Mouse (Mus musculus): ENCODE measurements around the gene Rcbtb2. TPM values are rescaled to one million over a fixed set of nuclear protein-coding genes. Genes with fewer than 3 reads are reported as not detected.
"Not testable (repeated sequence)": the region's sequence is repeated elsewhere in the genome, so short reads cannot be mapped to it uniquely, and the experiment has no call there.

The Rcbtb2 gene
- total RNA-seq, 2 experiments from 2014 or later, result 17.3 TPM

DNA sequence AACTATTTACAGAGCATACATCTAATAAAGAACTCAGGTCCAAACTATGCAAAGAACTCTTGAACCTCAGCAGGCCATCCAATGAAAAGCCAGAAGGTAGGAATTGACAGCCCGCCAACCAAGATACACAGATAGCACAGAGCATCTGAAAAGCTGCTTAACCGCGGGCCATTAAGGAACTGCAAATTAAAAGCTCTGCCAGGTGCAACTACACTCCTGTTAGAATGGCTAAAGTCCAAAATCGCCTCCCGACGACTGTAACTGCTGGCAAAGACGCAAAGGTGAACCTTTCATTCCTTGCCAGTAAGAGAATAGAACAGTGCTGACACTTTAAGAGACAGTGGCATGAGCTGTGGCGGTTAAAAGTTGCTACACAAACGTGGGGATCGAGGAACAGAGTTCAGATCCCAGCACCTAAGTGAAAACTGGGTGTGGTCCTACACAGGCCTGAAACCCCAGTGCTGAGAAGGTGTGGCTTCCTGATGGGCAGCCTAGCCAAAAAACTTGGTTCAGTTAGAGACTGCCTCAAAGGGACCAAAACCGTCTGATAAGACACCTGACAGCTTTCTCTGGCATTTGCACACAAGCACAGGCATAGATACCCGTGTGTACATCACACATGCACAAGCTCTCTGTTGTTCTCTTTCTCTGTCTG is 10.5 kb upstream of the Rcbtb2 start:
- intact Hi-C loops (cut with DNase I), result no loop called here
- DNase-seq (ENCODE audit: low spot score in 2 of 2), result no peak

DNA sequence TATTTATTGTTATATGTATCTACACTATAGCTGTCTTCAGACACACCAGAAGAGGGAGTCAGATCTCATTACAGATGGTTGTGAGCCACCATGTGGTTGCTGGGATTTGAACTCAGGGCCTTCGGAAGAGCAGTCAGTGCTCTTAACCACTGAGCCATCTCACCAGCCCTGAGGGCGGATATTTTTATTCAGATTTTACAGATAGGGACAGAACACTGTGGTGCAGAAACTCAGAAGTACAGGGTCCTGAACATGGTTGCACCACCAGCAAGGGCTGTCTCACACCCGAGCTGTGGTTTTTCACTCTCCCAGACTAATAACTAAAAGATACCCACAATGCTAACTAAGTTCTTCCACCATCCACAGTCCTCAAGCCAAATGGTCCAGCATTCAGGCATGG is 7.9 kb upstream of the Rcbtb2 start:
- intact Hi-C loops (cut with DNase I); DNase-seq (ENCODE audit: low spot score in 2 of 2): not testable (repeated sequence)

- no peak for DNase-seq (ENCODE audit: low spot score in 2 of 2)
- intact Hi-C loops (cut with DNase I), result no loop called here
These were observed 6.5 kb upstream of the Rcbtb2 start for GRCm38 (mm10) chr14:73116301-73116700.

DNA sequence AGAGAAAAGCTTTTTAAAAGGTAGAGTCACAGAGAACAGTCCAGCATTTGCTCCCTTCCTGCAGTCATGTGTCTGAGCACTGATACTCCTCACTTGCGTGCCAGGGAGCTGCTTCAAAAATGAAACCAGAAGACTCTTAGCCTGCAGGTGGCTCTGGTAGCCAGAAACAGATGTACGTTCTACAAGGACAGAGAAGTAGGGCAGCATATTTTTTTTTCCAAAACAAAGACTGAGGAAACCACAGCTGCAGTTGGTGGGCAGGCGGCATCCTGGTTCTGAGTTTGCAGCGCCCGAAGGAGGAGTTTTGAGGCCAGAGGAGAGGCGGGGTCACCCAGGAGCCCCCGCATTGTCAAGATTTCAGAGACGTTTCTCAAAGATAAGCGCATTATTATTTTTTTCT is 5.9 kb upstream of the Rcbtb2 start:
- intact Hi-C loops (cut with DNase I), result no loop called here
- peak; percentile 50 to 81 for DNase-seq (ENCODE audit: low spot score in 2 of 2)

- no peak for DNase-seq (ENCODE audit: low spot score in 2 of 2)
- intact Hi-C loops (cut with DNase I), result no loop called here
These were observed 5.1 kb upstream of the Rcbtb2 start for GRCm38 (mm10) chr14:73117411-73118392.

DNA sequence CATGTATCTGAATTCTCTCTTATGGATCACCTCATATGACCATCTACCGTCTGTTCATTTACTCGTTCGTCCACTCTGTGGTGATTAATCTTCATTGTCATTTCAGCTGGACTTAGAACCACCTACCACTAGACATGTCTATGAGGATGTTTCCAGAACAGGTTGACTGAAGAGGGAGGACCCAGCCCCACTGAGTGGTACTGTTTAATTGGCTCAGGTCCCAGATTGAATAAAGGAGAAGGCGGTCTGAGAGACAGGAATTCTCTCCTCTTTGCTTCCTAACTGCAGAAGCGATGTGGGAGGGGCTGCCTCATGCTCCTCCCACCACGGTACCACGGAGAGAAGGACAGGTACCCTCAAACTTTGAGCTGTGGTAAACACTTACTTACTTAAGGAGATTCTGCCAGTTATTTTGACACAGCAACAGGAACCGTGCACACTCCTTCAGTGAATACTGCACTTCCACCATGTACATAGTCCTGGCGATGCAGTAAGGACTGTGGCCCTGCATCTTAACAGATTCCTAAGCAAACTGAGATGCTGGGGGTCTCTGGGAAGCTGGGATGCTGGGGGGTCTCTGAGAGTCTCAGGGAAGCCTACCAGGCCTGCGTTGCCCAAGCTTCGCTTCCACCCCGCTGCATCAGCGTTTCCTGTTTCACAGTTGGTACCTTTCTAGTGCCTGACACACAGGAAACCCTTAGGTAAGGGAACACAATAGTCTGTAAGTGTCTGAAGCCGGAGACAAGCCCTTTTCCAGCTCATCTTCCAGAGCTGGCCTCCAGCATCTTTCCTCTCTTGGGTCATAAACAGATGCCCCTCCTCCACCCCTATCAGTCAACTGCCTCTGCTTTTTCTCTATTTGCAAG is 4.1 kb upstream of the Rcbtb2 start:
- no peak for DNase-seq (ENCODE audit: low spot score in 2 of 2)
- intact Hi-C loops (cut with DNase I), result no loop called here

DNA sequence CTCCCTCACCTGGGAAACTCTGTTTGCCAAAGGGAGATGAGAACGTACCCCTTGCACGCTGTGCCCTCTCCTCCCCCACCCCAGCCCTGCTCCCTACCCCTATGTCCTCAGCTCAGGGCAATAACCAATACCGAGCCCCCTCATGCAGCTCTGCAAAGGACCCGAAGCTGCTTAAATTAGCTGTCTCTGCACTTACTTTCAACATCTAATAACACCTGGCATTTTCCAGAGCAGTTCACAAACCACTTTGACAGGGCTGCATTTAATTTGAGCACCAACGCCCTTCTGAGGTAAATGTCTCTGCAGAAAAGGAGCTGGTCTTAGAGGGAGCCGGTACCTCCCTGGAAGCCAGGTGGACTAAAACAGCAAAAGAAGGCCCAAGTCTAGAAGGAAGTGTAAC is 3.4 kb upstream of the Rcbtb2 start:
- intact Hi-C loops (cut with DNase I), result no loop called here
- DNase-seq (ENCODE audit: low spot score in 2 of 2), result no peak

DNA sequence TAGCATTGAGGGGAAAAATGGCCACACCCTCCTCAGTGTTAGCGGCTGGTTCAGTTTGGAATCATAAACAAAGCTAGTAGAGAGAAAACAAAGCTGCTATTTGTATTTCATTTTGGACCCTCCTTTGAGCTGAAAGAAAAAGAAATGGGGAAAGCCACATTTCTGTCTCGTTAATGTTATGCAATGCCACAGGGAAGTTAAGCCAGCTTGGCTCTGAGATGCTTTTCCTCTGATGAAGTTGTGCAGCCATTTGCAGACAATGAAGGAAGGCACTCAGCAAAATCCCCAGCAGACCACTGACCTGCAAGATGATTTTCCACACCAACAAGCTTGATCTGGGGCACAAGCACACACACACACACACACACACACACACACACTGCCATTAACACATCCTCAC is 2.9 kb upstream of the Rcbtb2 start:
- intact Hi-C loops (cut with DNase I), result no loop called here
- DNase-seq (ENCODE audit: low spot score in 2 of 2), result no peak

GRCm38 (mm10) chr14:73122211-73122922 is 470 bp upstream of the Rcbtb2 start:
- intact Hi-C loops (cut with DNase I), result no loop called here
- DNase-seq (ENCODE audit: low spot score in 2 of 2), result no peak

GRCm38 (mm10) chr14:73123381-73123780 is 544 bp downstream of the Rcbtb2 start:
- DNase-seq (ENCODE audit: low spot score in 2 of 2), result no peak
- intact Hi-C loops (cut with DNase I), result no loop called here

DNA sequence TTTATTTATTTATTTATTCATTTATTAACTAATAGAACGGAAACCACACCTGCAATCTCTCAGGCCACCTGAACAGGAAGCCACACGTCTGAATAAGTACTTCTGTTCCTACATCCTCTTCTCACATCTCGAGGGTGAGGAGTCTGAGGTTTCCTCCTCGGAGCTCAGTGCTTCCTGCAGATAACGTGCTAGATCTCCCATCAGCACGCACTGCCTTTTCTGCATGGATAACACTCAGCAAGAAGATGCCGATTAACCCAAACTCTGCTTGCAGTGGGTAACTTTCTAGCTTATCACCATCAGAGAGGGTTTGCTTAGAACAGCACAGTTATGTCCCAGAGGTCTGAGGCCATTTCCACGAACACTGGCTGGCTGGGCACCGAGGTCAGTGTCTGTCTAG is 949 bp downstream of the Rcbtb2 start:
- no peak for DNase-seq (ENCODE audit: low spot score in 2 of 2)
- intact Hi-C loops (cut with DNase I), result no loop called here

GRCm38 (mm10) chr14:73130519-73130918 is 7.7 kb downstream of the Rcbtb2 start:
- intact Hi-C loops (cut with DNase I), result no loop called here
- no peak for DNase-seq (ENCODE audit: low spot score in 2 of 2)

GRCm38 (mm10) chr14:73131856-73132410 is 9.1 kb downstream of the Rcbtb2 start:
- DNase-seq (ENCODE audit: low spot score in 2 of 2), result no peak
- intact Hi-C loops (cut with DNase I), result no loop called here

- intact Hi-C loops (cut with DNase I), result no loop called here
- no peak for DNase-seq (ENCODE audit: low spot score in 2 of 2)
These were observed 9.9 kb downstream of the Rcbtb2 start for GRCm38 (mm10) chr14:73132731-73133130.

DNA sequence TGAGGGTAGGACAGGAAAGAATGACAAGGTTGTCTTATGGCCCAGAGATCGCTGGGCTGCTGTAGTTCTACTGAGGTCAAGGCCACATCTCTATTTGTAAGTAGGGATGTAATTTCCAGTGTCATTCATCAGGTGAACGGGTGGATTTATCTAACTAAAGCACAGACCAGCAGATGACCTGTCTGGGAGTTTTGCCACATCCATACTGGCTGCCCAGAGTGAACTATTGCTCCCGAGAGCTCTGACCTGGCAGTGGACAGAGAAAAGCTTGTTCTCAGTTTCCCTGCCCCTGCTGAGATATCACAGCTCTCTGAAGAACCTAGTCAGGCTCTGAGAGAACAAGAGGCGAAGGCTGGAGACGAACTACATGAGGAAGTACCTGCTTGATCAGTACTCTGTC is 14.4 kb downstream of the Rcbtb2 start:
- intact Hi-C loops (cut with DNase I), result no loop called here
- no peak for DNase-seq (ENCODE audit: low spot score in 2 of 2)

- DNase-seq (ENCODE audit: low spot score in 2 of 2), result no peak
- intact Hi-C loops (cut with DNase I), result no loop called here
These were observed 15.6 kb downstream of the Rcbtb2 start for GRCm38 (mm10) chr14:73138483-73138882.

DNA sequence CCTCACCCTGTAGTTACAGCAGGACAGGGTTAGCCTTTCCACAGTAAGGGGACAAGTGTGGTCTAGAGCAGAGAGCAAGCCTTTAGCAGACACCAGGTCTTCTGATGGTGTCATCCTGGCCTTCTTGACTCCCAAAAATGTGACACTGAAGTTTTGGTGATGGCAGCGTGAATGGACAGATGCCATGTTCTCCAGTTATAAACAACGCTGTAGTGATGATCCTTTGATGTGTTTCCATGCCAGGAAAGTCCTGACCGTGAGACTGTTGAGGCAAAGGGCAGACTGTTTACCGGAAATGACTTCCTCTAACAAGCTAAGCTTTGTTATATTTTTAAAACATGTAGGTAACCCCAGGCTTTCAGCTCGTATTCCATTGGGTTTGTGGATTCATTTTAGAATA is 17.0 kb downstream of the Rcbtb2 start:
- DNase-seq (ENCODE audit: low spot score in 2 of 2), result no peak
- intact Hi-C loops (cut with DNase I), result no loop called here

DNA sequence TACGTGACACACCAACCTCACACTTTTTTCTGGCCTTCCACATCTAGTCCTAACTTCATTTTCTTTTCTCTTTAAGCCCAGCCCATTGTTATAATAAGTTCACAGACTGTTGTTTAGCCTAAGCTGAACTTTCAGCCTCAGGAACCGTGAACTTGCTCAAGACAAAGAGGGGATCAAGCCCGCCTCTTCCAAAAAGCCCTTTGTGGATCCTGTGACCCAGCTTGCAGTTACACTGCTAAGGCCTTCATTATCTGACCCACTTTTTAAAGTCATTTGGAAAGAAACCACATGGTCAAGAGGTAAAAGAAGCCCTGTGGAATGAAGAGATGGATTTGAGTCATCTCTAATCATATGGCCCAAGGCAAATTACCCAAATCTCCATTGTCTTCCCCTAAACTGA is 19.0 kb downstream of the Rcbtb2 start:
- no peak for DNase-seq (ENCODE audit: low spot score in 2 of 2)
- intact Hi-C loops (cut with DNase I), result no loop called here

- peak; percentile 42 to 47 for DNase-seq (ENCODE audit: low spot score in 2 of 2)
- intact Hi-C loops (cut with DNase I), result no loop called here
These were observed 19.6 kb downstream of the Rcbtb2 start for GRCm38 (mm10) chr14:73142421-73142895.

Data from left cerebral cortex, postnatal 25 days (tissue).